Mouse (Mus musculus): ENCODE results near the gene Olfr1472. TPM values are rescaled to one million over a fixed set of nuclear protein-coding genes. Genes with fewer than 3 reads are reported as not detected.
"Not testable (repeated sequence)": the region's sequence is repeated elsewhere in the genome, so short reads cannot be mapped to it uniquely, and the experiment has no call there.

Gene Olfr1472
- polyA plus RNA-seq (2016; fragmentation: Nextera tagmentation; extraction: Ambion mirVana), result not detected in 2 replicates

DNA sequence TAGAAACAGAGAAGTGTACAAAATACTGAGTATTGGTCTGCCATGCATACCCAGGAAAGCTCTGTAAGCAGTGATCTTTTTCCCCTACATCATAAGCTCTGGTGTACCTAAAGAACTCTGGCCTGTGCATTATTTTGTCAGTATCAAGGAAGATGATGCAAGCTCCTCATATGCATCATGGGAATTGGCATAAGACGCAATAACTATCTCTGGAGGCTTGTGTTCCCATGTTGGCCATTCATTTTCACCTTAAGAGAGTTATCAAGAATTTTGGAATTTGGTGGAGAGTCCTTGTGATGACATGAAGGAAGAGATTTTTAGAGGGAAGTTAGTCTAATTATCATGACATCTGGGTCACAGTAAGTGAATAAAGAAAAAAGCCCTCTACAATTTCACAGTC is at the start of gene Olfr1472:
Olfr1472 (minus strand) TSS at position 101 of the 400 bp plus-strand sequence.
- no peaks in the 10 kb centered on the region for H3K27me3 ChIP-seq
- H3K4me2 ChIP-seq, result no peak within 1 kb of the TSS
- WGBS, result 84% methylated on average over 1 of the region's 1 CpGs
- H3K4me1 ChIP-seq (replicated peaks), result no peaks in the 10 kb centered on the region
- H3K36me3 ChIP-seq, result no peaks in the 10 kb centered on the region
- H3K9me3 ChIP-seq, result peaks cover 26% of the 10 kb centered on the region
- no peak within 1 kb of the TSS for H3K9ac ChIP-seq (replicated peaks)
- no peak within 1 kb of the TSS for H3K27ac ChIP-seq
- ATAC-seq (ENCODE audit: insufficient number of reproducible peaks, insufficient read depth, low FRiP score, low TSS enrichment, low read depth), result no peak
- no peak within 1 kb of the TSS for H3K4me3 ChIP-seq (replicated peaks)

DNA sequence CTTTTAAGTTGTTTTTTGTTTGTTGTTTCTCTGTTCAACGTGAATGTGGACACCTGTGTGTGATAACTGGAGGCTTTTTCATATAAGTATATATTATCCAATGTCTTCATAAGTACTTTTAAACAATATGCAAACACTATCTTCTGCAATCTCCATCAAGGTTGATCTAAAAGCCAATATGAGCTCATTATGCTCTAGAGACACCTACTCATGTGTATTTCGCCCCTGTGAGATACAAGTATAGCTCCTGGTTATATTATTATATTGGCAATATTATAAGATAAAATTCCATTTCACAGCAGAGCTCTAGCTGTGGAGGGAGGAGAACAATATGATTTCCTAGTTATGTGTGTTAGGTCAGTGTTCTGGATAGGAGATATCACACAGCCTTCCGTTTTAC is 44.4 kb upstream of the Olfr1472 start, which contains the start of gene Olfr1477:
Olfr1477 (plus strand) TSS at position 301 of the 400 bp plus-strand sequence.
- H3K9ac ChIP-seq (replicated peaks), result no peak within 1 kb of the TSS
- WGBS, result 74% methylated on average over 3 of the region's 3 CpGs
- H3K27ac ChIP-seq, result no peak within 1 kb of the TSS
- H3K4me1 ChIP-seq (replicated peaks), result no peaks in the 10 kb centered on the region
- H3K27me3 ChIP-seq, result no peaks in the 10 kb centered on the region
- H3K4me3 ChIP-seq (replicated peaks), result no peak within 1 kb of the TSS
- H3K36me3 ChIP-seq, result no peaks in the 10 kb centered on the region
- H3K4me2 ChIP-seq, result no peak within 1 kb of the TSS
- no peak for ATAC-seq (ENCODE audit: insufficient number of reproducible peaks, insufficient read depth, low FRiP score, low TSS enrichment, low read depth)
- H3K9me3 ChIP-seq, result peaks cover 16% of the 10 kb centered on the region

DNA sequence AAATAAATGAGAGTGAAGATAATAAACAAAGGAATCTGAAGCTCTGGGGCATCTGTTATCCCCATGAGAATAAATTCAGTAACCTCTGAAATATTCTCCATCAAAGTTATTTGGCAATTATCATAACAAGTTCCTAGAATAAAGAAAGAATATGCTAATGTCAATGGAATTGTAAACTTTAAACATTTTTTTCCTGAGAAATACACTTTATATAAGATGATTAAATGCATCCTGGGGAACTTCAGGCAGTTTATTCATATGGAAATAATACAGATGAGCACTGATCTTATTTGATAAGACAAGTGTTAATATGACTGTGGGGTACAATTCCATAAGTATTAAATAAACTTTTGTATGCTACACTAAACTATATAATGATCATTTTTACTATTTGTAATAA is 24.2 kb upstream of the Olfr1472 start, which contains the start of gene Olfr1475:
Olfr1475 (minus strand) TSS at position 101 of the 400 bp plus-strand sequence.
- no peaks in the 10 kb centered on the region for H3K27me3 ChIP-seq
- no peak within 1 kb of the TSS for H3K4me3 ChIP-seq (replicated peaks)
- H3K27ac ChIP-seq, result no peak within 1 kb of the TSS
- H3K9me3 ChIP-seq, result no peaks in the 10 kb centered on the region
- no peaks in the 10 kb centered on the region for H3K36me3 ChIP-seq
- no peak within 1 kb of the TSS for H3K9ac ChIP-seq (replicated peaks)
- no peak for ATAC-seq (ENCODE audit: insufficient number of reproducible peaks, insufficient read depth, low FRiP score, low TSS enrichment, low read depth)
- no peak within 1 kb of the TSS for H3K4me2 ChIP-seq
- no peaks in the 10 kb centered on the region for H3K4me1 ChIP-seq (replicated peaks)

DNA sequence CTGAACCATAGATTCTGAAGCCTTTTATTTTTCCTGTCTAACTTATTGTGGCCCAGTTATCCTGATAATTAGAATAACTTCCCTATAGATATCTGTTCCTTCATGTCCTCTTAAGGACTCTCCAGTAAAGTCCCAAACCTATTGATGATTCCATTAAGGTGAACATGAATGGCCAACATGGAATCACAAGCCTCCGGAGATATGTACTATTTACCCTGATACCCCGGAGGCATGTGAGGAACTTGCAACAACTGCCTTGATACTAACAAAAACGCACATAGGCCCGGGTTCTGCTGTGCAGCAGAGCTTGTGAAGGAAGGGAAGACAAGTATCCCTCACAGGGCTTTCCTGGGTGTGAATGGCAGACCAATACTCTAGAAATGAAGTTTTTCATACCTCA is 13.4 kb upstream of the Olfr1472 start, which contains the start of gene Olfr1474:
Olfr1474 (plus strand) TSS at position 301 of the 400 bp plus-strand sequence.
- not testable (repeated sequence) for H3K27me3 ChIP-seq; H3K36me3 ChIP-seq; H3K27ac ChIP-seq; H3K9me3 ChIP-seq; H3K9ac ChIP-seq (replicated peaks); H3K4me1 ChIP-seq (replicated peaks); ATAC-seq (ENCODE audit: insufficient number of reproducible peaks, insufficient read depth, low FRiP score, low TSS enrichment, low read depth); H3K4me3 ChIP-seq (replicated peaks); H3K4me2 ChIP-seq
- WGBS, result 78% methylated on average over 4 of the region's 4 CpGs

DNA sequence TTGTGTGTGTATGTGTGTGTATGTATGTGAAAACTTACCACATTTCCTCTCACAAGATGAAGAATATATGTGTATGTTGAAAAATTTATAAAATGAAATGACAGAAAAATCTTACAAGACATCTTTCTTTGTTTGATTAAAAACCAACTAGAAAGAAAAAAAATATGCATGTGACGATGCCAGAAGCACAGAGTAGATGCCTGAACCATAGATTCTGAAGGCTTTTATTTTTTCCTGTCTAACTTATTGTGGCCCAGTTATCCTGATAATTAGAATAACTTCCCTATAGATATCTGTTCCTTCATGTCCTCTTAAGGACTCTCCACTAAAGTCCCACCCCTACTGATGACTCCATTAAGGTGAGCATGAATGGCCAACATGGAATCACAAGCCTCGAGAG is 12.8 kb downstream of the Olfr1472 start, which contains the start of gene Olfr1471:
Olfr1471 (plus strand) TSS at position 301 of the 400 bp plus-strand sequence.
- H3K27ac ChIP-seq; H3K27me3 ChIP-seq; H3K9ac ChIP-seq (replicated peaks); H3K4me1 ChIP-seq (replicated peaks); H3K36me3 ChIP-seq; H3K4me3 ChIP-seq (replicated peaks); H3K4me2 ChIP-seq; ATAC-seq (ENCODE audit: insufficient number of reproducible peaks, insufficient read depth, low FRiP score, low TSS enrichment, low read depth); H3K9me3 ChIP-seq: not testable (repeated sequence)
- 78% methylated on average over 2 of the region's 2 CpGs for WGBS

DNA sequence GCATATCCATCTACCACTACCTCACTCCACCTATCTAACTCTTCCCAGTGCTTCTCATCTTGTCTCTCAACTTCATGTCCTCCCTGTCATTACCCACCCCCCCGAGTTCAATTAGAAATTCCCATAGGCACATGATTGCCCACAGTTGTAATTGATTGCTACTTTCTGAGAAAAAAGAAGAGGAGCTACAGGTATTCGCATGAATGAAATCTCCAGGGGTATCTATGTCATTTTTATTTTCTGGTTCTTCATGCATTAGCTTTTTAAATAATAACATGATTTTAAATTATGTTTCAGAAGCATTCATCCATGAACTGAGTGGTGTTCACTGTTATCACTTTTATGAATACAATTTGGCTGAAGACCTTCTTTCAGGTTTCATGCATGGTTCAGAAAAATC is 48.3 kb downstream of the Olfr1472 start, which contains the start of gene Olfr1469:
Olfr1469 (plus strand) TSS at position 301 of the 400 bp plus-strand sequence.
- Histone ChIP-seq H3K4me3 (replicated peaks) (no peak within 1 kb of the TSS), H3K4me1 (replicated peaks) (no peaks in the 10 kb centered on the region), H3K27me3 (no peaks in the 10 kb centered on the region), H3K9me3 (0 out of 2 replicates have a peak, but pooled peaks cover 9% of the 10 kb centered on the region), H3K36me3 (no peaks in the 10 kb centered on the region), H3K27ac (no peak within 1 kb of the TSS), H3K9ac (replicated peaks) (no peak within 1 kb of the TSS), H3K4me2 (no peak within 1 kb of the TSS)
- 81% methylated on average over 2 of the region's 2 CpGs for WGBS
- ATAC-seq (ENCODE audit: insufficient number of reproducible peaks, insufficient read depth, low FRiP score, low TSS enrichment, low read depth), result no peak

Other genes starting within 250 kb of the Olfr1472 start
- gene Olfr1463, start 224.8 kb downstream of the Olfr1472 start, polyA plus RNA-seq (2016; fragmentation: Nextera tagmentation; extraction: Ambion mirVana), result not detected in 2 replicates
- gene Olfr1465, start 140.5 kb downstream of the Olfr1472 start, polyA plus RNA-seq (2016; fragmentation: Nextera tagmentation; extraction: Ambion mirVana), result not detected in 2 replicates
- gene Olfr1466, start 117.2 kb downstream of the Olfr1472 start, polyA plus RNA-seq (2016; fragmentation: Nextera tagmentation; extraction: Ambion mirVana), result not detected in 2 replicates
- gene Olfr1467, start 93.8 kb downstream of the Olfr1472 start, polyA plus RNA-seq (2016; fragmentation: Nextera tagmentation; extraction: Ambion mirVana), result not detected in 2 replicates
- gene Olfr1469, start 48.2 kb downstream of the Olfr1472 start, polyA plus RNA-seq (2016; fragmentation: Nextera tagmentation; extraction: Ambion mirVana), result not detected in 2 replicates
- gene Olfr1471, start 12.7 kb downstream of the Olfr1472 start, polyA plus RNA-seq (2016; fragmentation: Nextera tagmentation; extraction: Ambion mirVana), result not detected in 2 replicates
- gene Olfr1474, start 13.5 kb upstream of the Olfr1472 start, polyA plus RNA-seq (2016; fragmentation: Nextera tagmentation; extraction: Ambion mirVana), result not detected in 2 replicates
- not detected in 2 replicates for gene Olfr1475, start 24.1 kb upstream of the Olfr1472 start, polyA plus RNA-seq (2016; fragmentation: Nextera tagmentation; extraction: Ambion mirVana)
- not detected in 2 replicates for gene Olfr1477, start 44.5 kb upstream of the Olfr1472 start, polyA plus RNA-seq (2016; fragmentation: Nextera tagmentation; extraction: Ambion mirVana)
- gene Olfr1480, start 71.8 kb upstream of the Olfr1472 start, polyA plus RNA-seq (2016; fragmentation: Nextera tagmentation; extraction: Ambion mirVana), result not detected in 2 replicates
- not detected in 2 replicates for gene Olfr1484, start 127.4 kb upstream of the Olfr1472 start, polyA plus RNA-seq (2016; fragmentation: Nextera tagmentation; extraction: Ambion mirVana)
- gene Olfr1487, start 161.3 kb upstream of the Olfr1472 start, polyA plus RNA-seq (2016; fragmentation: Nextera tagmentation; extraction: Ambion mirVana), result not detected in 2 replicates
- gene Olfr1489, start 175.5 kb upstream of the Olfr1472 start, polyA plus RNA-seq (2016; fragmentation: Nextera tagmentation; extraction: Ambion mirVana), result not detected in 2 replicates
- not detected in 2 replicates for gene Olfr1490, start 195.0 kb upstream of the Olfr1472 start, polyA plus RNA-seq (2016; fragmentation: Nextera tagmentation; extraction: Ambion mirVana)
- not detected in 2 replicates for gene Olfr1491, start 241.2 kb upstream of the Olfr1472 start, polyA plus RNA-seq (2016; fragmentation: Nextera tagmentation; extraction: Ambion mirVana)